ENCODE assay signal across 21 mouse cellular contexts in genomic region chr6:53684416-53684815, GRCm38 (mm10).
DNase-seq lines count a peak whose midpoint lies in the region; ATAC-seq and TF ChIP-seq lines count a peak whose summit lies in the region.
"Had no signal": no experiment of that assay in that cellular context is flagged by ENCODE, and none has a peak within 500 bp of the region (broad histone marks: within the 10 kb centered on the region; RNA-seq: fewer than 3 reads in every experiment).

No protein-coding gene starts in this region.

- no peaks in the 10 kb centered on the region for H3K27me3 ChIP-seq in midbrain, embryonic 11.5 days (ENCODE audit: control insufficient read depth, insufficient read depth, low read length)
- no peaks in the 10 kb centered on the region for H3K27me3 ChIP-seq in midbrain, postnatal 0 days (ENCODE audit: insufficient read depth, low read length)
- H3K27me3 ChIP-seq in limb, embryonic 10.5 days (ENCODE audit: low read depth, poor library complexity, severe bottlenecking) = no peaks in the 10 kb centered on the region
- H3K27me3 ChIP-seq: embryonic facial prominence, embryonic 12.5 days; hindbrain, embryonic 13.5 days had no signal

- TF ChIP-seq CTCF in midbrain, postnatal 0 days (IDR thresholded peaks at IDR 0.05) = no peak

- H3K9ac ChIP-seq in midbrain, embryonic 11.5 days (ENCODE audit: low read length) = no peak overlapping the region
- H3K9ac ChIP-seq in midbrain, postnatal 0 days (replicated peaks; ENCODE audit: low read length, poor library complexity, severe bottlenecking) = no peak overlapping the region
- H3K9ac ChIP-seq: embryonic facial prominence, embryonic 12.5 days; forebrain, embryonic 12.5 days; hindbrain, embryonic 13.5 days had no signal

- H3K4me1 ChIP-seq in midbrain, embryonic 11.5 days (ENCODE audit: control insufficient read depth, insufficient read depth, low read length) = no peaks in the 10 kb centered on the region; the same call in 1 of the 2 replicates
- H3K4me1 ChIP-seq in midbrain, postnatal 0 days (ENCODE audit: insufficient read depth, low read length) = no peaks in the 10 kb centered on the region
- H3K4me1 ChIP-seq in limb, embryonic 10.5 days = peaks cover 45% of the 10 kb centered on the region
- H3K4me1 ChIP-seq: forebrain, embryonic 12.5 days; heart, embryonic 10.5 days; hindbrain, embryonic 13.5 days had no signal

- H3K4me2 ChIP-seq in midbrain, embryonic 11.5 days = no peak overlapping the region
- H3K4me2 ChIP-seq in midbrain, postnatal 0 days (ENCODE audit: low read depth, low read length, poor library complexity, severe bottlenecking) = no peak overlapping the region
- H3K4me2 ChIP-seq: embryonic facial prominence, embryonic 12.5 days; forebrain, embryonic 12.5 days; hindbrain, embryonic 13.5 days had no signal

- WGBS in midbrain, embryonic 11.5 days = 63% methylated on average over 2 of the region's 2 CpGs
- 64% methylated on average over 2 of the region's 2 CpGs for WGBS in midbrain, postnatal 0 days
- WGBS in limb, embryonic 10.5 days = 80% methylated on average over 2 of the region's 2 CpGs

- no peaks in the 10 kb centered on the region for H3K36me3 ChIP-seq in midbrain, embryonic 11.5 days (ENCODE audit: control insufficient read depth, insufficient read depth, low read length)
- no peaks in the 10 kb centered on the region for H3K36me3 ChIP-seq in midbrain, postnatal 0 days (ENCODE audit: insufficient read depth, low read length)
- no peaks in the 10 kb centered on the region for H3K36me3 ChIP-seq in limb, embryonic 10.5 days
- H3K36me3 ChIP-seq: hindbrain, embryonic 13.5 days had no signal

- no peaks in the 10 kb centered on the region for H3K9me3 ChIP-seq in midbrain, embryonic 11.5 days (ENCODE audit: control insufficient read depth, low read length)
- no peaks in the 10 kb centered on the region for H3K9me3 ChIP-seq in midbrain, postnatal 0 days (ENCODE audit: low read length)
- H3K9me3 ChIP-seq in limb, embryonic 10.5 days (replicated peaks) = no peaks in the 10 kb centered on the region
- H3K9me3 ChIP-seq: embryonic facial prominence, embryonic 12.5 days; forebrain, embryonic 12.5 days; heart, embryonic 10.5 days; hindbrain, embryonic 13.5 days had no signal

- no peak for ATAC-seq in midbrain, embryonic 11.5 days (ENCODE audit: low FRiP score)
- ATAC-seq in midbrain, postnatal 0 days (ENCODE audit: low FRiP score) = no peak
- ATAC-seq: forebrain, embryonic 16.5 days; hindbrain, postnatal 0 days had no signal

- no peak overlapping the region for H3K27ac ChIP-seq in midbrain, embryonic 11.5 days (ENCODE audit: low read depth, low read length)
- no peak overlapping the region for H3K27ac ChIP-seq in midbrain, postnatal 0 days (ENCODE audit: low read depth, low read length)
- H3K27ac ChIP-seq in limb, embryonic 10.5 days = peak overlapping the region; percentile 30; the same call in 1 of the 2 replicates
- H3K27ac ChIP-seq: embryonic facial prominence, embryonic 12.5 days; forebrain, embryonic 12.5 days; heart, embryonic 10.5 days; hindbrain, embryonic 13.5 days; hindbrain, postnatal 0 days had no signal

- no peak overlapping the region for H3K4me3 ChIP-seq in midbrain, embryonic 11.5 days (ENCODE audit: low read depth, low read length)
- no peak overlapping the region for H3K4me3 ChIP-seq in midbrain, postnatal 0 days (ENCODE audit: low read depth, low read length)
- no peak overlapping the region for H3K4me3 ChIP-seq in limb, embryonic 10.5 days
- H3K4me3 ChIP-seq: embryonic facial prominence, embryonic 12.5 days; forebrain, embryonic 12.5 days; heart, embryonic 10.5 days; hindbrain, embryonic 13.5 days had no signal

- DNase-seq in adrenal gland, adult 2 months = peak; percentile 45
- DNase-seq in adrenal gland, postnatal 4 days (ENCODE audit: low spot score in 2 of 2) = no peak
- peak; percentile 31 for DNase-seq in midbrain, embryonic 11.5 days (ENCODE audit: low spot score, missing footprints)
- no peak for DNase-seq in midbrain, postnatal 0 days (ENCODE audit: low spot score)
- no peak for DNase-seq in limb, embryonic 10.5 days (ENCODE audit: low spot score)
- DNase-seq in frontal cortex, postnatal 36 days (ENCODE audit: low spot score in 2 of 2) = no peak
- no peak for DNase-seq in layer of hippocampus, adult 9-10 months (ENCODE audit: low spot score)
- DNase-seq in cerebellum, postnatal 10 days = no peak
- DNase-seq: cerebellum, adult 2 months; cerebellum, postnatal 14 days; embryo, embryonic 11 days; gastrocnemius, postnatal 25 days; heart, adult 18-20 months; heart, postnatal 10 days; kidney, adult 11 months had no signal

Comparison
In these comparisons a context has a peak if more than half of its experiments do, and no peak if none do; other contexts are left out.
1. DNase-seq: peak in adrenal gland, adult 2 months (single experiment) and midbrain, embryonic 11.5 days (single experiment); none in adrenal gland, postnatal 4 days (0 of 2), midbrain, postnatal 0 days (single experiment), limb, embryonic 10.5 days (single experiment), frontal cortex, postnatal 36 days (0 of 2), layer of hippocampus, adult 9-10 months (single experiment) and cerebellum, postnatal 10 days (0 of 2).